Mouse (Mus musculus): ENCODE data around the gene Tbc1d2. TPM values are rescaled to one million over a fixed set of nuclear protein-coding genes. Genes with fewer than 3 reads are reported as not detected.
"Not testable (repeated sequence)": the region's sequence is repeated elsewhere in the genome, so short reads cannot be mapped to it uniquely, and the experiment has no call there.

Tbc1d2 gene
- polyA plus RNA-seq, 1 experiment from 2014 or later = 2.9 TPM

DNA sequence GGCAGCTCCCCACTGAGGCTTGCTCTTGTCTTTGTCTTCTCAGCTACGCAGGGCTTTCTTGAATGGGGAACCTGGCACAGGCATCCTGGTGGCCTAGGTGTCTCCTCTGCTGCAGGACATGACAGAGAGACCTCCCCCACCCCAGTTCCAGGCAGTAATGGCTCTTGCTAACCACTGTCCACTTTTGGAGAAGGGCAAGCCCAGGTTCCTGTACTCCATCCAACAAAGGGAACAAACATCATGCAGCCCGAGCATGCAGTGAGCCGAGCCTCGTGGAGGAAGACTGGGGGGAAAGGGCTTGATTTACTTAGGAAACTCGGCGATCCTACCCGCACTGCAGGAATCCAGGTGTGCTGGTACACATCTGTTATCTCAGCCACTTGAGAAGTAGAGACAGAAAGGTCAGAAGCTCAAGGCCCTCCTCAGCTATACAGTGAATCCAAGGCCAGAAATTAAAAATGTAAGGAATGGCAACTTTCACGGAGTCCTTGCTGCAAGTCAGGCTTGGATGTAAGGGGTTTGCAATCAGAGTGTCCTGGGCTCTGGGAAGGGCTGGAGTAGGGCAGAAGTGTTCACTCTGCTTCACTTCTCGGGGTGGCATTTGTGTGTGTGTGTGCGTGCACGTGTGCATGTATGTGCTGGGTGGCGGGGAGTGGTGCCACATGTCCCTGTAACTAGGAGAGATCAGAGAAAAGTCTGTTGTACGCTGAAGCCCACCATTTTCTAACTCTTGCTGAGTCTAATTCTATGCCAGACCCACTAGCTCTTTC lies 64.8 kb downstream of the Tbc1d2 start:
- Histone ChIP-seq H3K36me3 (no peaks in the 10 kb centered on the region), H3K27me3 (replicated peaks) (no peaks in the 10 kb centered on the region), H3K4me1 (no peaks in the 10 kb centered on the region), H3K4me2 (no peak overlapping the region), H3K9ac (no peak overlapping the region), H3K9me3 (no peaks in the 10 kb centered on the region), H3K4me3 (replicated peaks) (no peak overlapping the region), H3K27ac (no peak overlapping the region)
- no peak for ATAC-seq (ENCODE audit: insufficient read depth, low FRiP score, low read depth)
- 64% methylated on average over 13 of the region's 13 CpGs for WGBS

DNA sequence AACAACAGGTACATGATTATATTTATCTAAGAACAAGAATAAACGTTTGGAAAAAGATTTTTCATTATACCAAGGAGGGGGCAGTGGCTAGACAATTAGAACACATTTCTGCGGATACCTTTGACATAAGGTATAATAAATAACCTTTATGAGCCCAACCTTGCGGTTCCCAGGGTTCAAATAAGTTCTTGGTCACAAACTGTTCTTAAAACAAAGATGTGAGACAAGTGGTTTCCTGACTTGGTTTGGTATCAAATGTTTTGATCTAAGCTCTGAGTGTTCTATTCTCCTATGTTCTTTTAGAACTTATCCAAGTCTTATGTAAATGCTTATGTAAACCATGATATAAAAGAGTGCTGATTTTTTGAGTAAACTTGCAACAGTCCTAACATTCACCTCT lies 65.5 kb downstream of the Tbc1d2 start:
- not testable (repeated sequence) for H3K9ac ChIP-seq; H3K36me3 ChIP-seq; H3K27me3 ChIP-seq (replicated peaks); H3K4me3 ChIP-seq (replicated peaks); H3K4me2 ChIP-seq; H3K27ac ChIP-seq; H3K9me3 ChIP-seq; H3K4me1 ChIP-seq; ATAC-seq (ENCODE audit: insufficient read depth, low FRiP score, low read depth)
- 28% methylated on average over 3 of the region's 3 CpGs for WGBS

DNA sequence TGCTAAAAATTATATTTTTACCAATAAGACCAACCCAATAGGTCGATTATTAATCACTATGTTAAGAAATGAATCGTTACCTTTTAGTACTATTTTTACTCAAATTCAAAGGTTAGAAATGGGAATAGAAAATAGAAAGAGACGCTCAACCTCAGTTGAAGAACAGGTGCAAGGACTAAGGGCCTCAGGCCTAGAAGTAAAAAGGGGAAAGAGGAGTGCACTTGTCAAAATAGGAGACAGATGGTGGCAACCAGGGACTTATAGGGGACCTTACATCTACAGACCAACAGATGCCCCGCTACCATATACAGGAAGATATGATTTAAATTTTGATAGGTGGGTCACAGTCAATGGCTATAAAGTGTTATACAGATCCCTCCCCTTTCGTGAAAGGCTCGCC lies 65.9 kb downstream of the Tbc1d2 start:
- 66% methylated on average over 2 of the region's 6 CpGs for WGBS

DNA sequence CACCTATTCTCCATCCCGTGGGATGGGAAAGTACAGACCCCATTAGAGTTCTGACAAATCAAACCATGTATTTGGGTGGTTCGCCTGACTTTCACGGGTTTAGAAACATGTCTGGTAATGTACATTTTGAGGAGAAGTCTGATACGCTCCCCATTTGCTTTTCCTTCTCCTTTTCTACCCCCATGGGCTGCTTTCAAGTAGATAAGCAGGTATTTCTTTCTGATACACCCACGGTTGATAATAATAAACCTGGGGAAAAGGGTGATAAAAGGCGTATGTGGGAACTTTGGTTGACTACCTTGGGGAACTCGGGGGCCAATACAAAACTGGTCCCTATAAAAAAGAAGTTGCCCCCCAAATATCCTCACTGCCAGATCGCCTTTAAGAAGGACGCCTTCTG lies 68.0 kb downstream of the Tbc1d2 start:
- H3K27me3 ChIP-seq (replicated peaks); H3K9ac ChIP-seq; H3K9me3 ChIP-seq; ATAC-seq (ENCODE audit: insufficient read depth, low FRiP score, low read depth); H3K4me3 ChIP-seq (replicated peaks); H3K4me1 ChIP-seq; H3K27ac ChIP-seq; H3K4me2 ChIP-seq; H3K36me3 ChIP-seq: not testable (repeated sequence)
- 86% methylated on average over 9 of the region's 9 CpGs for WGBS

More for the DNA sequence above, 65.9 kb downstream of the Tbc1d2 start:
- not testable (repeated sequence) for H3K9me3 ChIP-seq; H3K27me3 ChIP-seq (replicated peaks); H3K9ac ChIP-seq; H3K27ac ChIP-seq; H3K4me3 ChIP-seq (replicated peaks); H3K4me2 ChIP-seq; ATAC-seq (ENCODE audit: insufficient read depth, low FRiP score, low read depth); H3K36me3 ChIP-seq; H3K4me1 ChIP-seq

DNA sequence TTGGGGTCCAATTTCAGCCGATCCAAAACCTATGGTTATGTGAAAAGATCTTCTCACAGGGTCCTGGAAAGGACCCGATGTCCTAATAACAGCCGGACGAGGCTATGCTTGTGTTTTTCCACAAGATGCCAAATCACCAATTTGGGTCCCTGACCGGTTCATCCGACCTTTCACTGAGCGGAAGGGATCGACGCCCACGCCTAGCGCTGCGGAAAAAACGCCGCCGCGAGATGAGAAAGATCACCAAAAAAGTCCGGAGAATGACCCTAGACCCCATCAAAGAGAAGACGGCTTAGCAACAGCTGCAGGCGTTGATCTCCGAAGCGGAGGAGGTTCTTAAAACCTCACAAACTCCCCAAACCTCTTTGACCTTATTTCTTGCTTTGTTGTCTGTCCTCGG lies 68.4 kb downstream of the Tbc1d2 start:
- not testable (repeated sequence) for H3K9me3 ChIP-seq; ATAC-seq (ENCODE audit: insufficient read depth, low FRiP score, low read depth); H3K4me2 ChIP-seq; H3K4me3 ChIP-seq (replicated peaks); H3K27ac ChIP-seq; H3K9ac ChIP-seq; H3K4me1 ChIP-seq; H3K27me3 ChIP-seq (replicated peaks); H3K36me3 ChIP-seq
- 93% methylated on average over 22 of the region's 22 CpGs for WGBS

DNA sequence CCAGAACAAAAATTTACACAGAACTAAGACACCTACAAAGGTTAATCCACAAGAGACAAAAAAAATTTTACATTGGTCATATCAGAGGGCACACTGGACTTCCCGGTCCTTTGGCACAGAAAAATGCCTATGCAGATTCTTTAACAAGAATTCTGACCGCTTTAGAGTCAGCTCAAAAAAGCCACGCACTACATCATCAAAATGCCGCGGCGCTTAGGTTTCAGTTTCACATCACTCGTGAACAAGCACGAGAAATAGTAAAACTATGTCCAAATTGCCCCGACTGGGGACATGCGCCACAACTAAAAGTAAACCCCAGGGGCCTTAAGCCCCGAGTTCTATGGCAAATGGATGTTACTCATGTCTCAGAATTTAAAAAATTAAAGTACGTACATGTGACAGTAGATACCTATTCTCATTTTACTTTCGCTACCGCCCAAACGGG lies 69.2 kb downstream of the Tbc1d2 start:
- not testable (repeated sequence) for H3K9ac ChIP-seq; H3K9me3 ChIP-seq; H3K27me3 ChIP-seq (replicated peaks); H3K36me3 ChIP-seq; H3K4me1 ChIP-seq; ATAC-seq (ENCODE audit: insufficient read depth, low FRiP score, low read depth); H3K4me2 ChIP-seq; H3K27ac ChIP-seq; H3K4me3 ChIP-seq (replicated peaks)
- WGBS = 88% methylated on average over 15 of the region's 15 CpGs

DNA sequence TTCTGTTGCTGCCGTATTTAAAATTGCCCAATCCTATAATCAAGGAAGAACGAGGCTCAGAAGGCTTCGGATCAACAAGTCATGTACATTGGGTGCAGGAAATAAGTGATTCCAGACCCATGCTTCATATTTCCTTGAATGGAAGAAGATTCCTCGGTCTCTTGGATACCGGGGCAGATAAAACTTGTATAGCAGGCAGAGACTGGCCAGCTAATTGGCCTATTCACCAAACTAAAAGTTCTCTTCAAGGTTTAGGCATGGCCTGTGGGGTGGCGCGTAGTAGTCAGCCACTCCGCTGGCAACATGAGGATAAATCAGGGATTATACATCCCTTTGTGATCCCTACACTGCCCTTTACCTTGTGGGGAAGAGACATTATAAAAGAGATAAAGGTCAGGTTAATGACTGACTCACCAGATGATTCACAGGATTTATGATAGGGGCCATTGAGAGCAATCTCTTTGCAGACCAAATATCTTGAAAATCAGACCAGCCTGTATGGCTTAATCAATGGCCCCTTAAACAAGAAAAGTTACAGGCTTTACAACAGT lies 71.1 kb downstream of the Tbc1d2 start:
- not testable (repeated sequence) for H3K27me3 ChIP-seq (replicated peaks); H3K36me3 ChIP-seq; H3K4me2 ChIP-seq; H3K4me3 ChIP-seq (replicated peaks); H3K9ac ChIP-seq; H3K27ac ChIP-seq; H3K4me1 ChIP-seq; ATAC-seq (ENCODE audit: insufficient read depth, low FRiP score, low read depth); H3K9me3 ChIP-seq
- WGBS = 90% methylated on average over 8 of the region's 8 CpGs

DNA sequence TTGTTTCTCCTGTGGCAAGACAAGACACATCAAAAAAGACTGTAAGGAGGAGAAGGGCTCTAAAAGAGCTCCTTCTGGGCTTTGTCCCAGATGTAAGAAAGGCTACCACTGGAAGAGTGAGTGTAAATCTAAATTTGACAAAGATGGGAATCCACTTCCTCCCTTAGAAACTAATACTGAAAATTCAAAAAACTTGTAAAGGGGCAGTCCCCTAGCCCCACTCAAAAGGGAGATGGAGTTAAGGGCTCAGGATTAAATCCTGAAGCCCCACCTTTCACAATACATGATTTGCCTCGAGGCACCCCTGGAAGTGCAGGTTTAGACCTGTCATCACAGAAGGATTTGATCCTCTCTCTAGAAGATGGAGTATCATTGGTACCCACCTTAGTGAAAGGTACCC lies 71.8 kb downstream of the Tbc1d2 start:
- 84% methylated on average over 1 of the region's 1 CpGs for WGBS
- Histone ChIP-seq H3K4me1 (no peaks in the 10 kb centered on the region), H3K4me2 (no peak overlapping the region), H3K27me3 (replicated peaks) (no peaks in the 10 kb centered on the region), H3K4me3 (replicated peaks) (no peak overlapping the region), H3K9ac (no peak overlapping the region), H3K36me3 (no peaks in the 10 kb centered on the region), H3K9me3 (no peaks in the 10 kb centered on the region), H3K27ac (no peak overlapping the region)
- ATAC-seq (ENCODE audit: insufficient read depth, low FRiP score, low read depth) = no peak

DNA sequence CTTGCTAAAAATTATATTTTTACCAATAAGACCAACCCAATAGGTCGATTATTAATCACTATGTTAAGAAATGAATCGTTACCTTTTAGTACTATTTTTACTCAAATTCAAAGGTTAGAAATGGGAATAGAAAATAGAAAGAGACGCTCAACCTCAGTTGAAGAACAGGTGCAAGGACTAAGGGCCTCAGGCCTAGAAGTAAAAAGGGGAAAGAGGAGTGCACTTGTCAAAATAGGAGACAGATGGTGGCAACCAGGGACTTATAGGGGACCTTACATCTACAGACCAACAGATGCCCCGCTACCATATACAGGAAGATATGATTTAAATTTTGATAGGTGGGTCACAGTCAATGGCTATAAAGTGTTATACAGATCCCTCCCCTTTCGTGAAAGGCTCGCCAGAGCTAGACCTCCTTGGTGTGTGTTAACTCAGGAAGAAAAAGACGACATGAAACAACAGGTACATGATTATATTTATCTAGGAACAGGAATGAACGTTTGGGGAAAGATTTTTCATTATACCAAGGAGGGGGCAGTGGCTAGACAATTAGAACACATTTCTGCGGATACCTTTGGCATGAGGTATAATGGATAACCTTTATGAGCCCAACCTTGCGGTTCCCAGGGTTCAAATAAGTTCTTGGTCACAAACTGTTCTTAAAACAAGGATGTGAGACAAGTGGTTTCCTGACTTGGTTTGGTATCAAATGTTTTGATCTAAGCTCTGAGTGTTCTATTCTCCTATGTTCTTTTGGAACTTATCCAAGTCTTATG lies 74.3 kb downstream of the Tbc1d2 start:
- not testable (repeated sequence) for H3K4me1 ChIP-seq; H3K27me3 ChIP-seq (replicated peaks); ATAC-seq (ENCODE audit: insufficient read depth, low FRiP score, low read depth); H3K9ac ChIP-seq; H3K4me2 ChIP-seq; H3K27ac ChIP-seq; H3K9me3 ChIP-seq; H3K36me3 ChIP-seq; H3K4me3 ChIP-seq (replicated peaks)
- WGBS = 77% methylated on average over 6 of the region's 10 CpGs

DNA sequence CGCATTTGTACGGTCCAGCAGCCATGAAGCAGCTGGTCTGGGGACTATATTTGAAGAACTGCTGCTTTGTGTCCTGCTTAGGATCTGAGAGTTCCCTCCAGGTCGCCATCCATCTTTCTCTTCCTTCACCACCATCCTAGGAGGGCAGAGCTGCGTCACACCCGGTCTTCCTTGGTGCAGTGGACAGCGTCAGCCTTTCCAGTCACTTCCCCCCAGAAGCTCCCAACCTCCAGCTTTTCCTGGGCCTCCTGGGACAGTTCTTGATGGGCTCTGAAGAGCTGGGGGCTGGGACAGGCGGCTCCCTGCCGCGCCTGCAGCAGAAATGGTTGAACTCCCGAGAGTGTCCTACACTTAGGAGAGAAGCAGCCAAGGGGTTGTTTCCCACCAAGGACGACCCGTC lies 75.2 kb downstream of the Tbc1d2 start:
- Histone ChIP-seq H3K4me3 (replicated peaks) (no peak overlapping the region), H3K27ac (no peak overlapping the region), H3K36me3 (no peaks in the 10 kb centered on the region), H3K9ac (no peak overlapping the region), H3K27me3 (replicated peaks) (no peaks in the 10 kb centered on the region), H3K4me1 (no peaks in the 10 kb centered on the region), H3K4me2 (no peak overlapping the region), H3K9me3 (no peaks in the 10 kb centered on the region)
- ATAC-seq (ENCODE audit: insufficient read depth, low FRiP score, low read depth) = no peak
- WGBS = 65% methylated on average over 11 of the region's 12 CpGs

DNA sequence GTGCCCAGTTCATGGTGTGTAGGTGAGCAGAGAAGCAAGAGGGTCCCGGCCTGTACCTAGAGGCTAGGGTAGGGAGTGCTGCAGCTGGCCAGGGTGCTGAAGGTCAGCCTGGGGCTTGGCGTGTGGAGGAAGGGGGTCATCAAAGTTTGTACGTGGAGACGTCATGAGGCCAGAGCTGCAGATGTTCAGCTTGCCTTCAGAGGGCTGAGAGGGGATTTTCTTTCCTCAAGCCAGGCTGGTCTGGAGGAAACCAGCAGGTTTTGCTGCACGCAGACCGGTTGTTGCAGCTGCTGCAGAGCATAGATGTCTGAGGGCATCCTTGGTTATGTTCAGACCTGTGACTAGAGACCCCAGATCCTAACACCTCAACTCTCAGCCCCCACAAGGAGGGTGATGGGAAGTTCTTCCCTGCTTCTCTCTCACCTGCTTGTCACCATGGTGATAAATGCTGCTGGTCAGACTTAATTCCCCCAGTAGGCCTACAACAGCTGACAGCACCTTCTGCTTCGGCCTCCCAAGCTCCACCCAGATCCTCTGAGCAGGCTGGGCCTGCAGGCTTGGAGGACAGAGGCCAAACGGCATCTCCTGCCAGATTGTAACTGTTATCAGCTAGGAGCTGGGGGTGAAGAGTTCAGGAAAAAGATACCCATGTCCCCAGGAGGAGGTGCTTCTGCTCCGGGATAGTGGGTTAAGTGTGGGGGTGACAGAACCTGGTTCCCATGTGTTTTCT lies 75.8 kb downstream of the Tbc1d2 start:
- H3K27ac ChIP-seq = no peak overlapping the region
- no peaks in the 10 kb centered on the region for H3K36me3 ChIP-seq
- no peak for ATAC-seq (ENCODE audit: insufficient read depth, low FRiP score, low read depth)
- H3K4me3 ChIP-seq (replicated peaks) = no peak overlapping the region
- H3K4me1 ChIP-seq = no peaks in the 10 kb centered on the region
- H3K27me3 ChIP-seq (replicated peaks) = no peaks in the 10 kb centered on the region
- H3K9ac ChIP-seq = no peak overlapping the region
- H3K4me2 ChIP-seq = no peak overlapping the region
- H3K9me3 ChIP-seq = no peaks in the 10 kb centered on the region
- WGBS = 36% methylated on average over 9 of the region's 9 CpGs

DNA sequence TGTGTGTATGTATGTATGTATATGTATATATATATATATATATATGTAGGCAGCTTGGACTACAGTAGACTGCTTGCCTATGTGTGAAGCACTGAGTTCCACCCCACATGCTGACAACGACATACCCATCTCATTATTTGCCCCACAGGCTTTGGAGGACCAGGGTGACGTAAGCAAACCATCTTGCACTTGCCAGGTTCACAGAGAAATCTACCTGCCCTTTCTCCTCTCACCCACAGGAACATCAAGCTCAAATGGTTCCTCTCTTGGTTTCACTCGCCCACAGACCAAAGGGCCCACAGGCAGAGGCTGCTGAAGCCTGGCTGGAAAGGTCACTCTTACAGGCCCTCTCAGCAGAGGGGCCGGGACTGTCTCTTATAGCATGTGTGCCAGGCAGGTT lies 77.4 kb downstream of the Tbc1d2 start:
- 75% methylated on average over 4 of the region's 4 CpGs for WGBS
- Histone ChIP-seq H3K9me3 (no peaks in the 10 kb centered on the region), H3K4me1 (no peaks in the 10 kb centered on the region), H3K4me3 (replicated peaks) (no peak overlapping the region), H3K36me3 (no peaks in the 10 kb centered on the region), H3K4me2 (no peak overlapping the region), H3K27me3 (replicated peaks) (no peaks in the 10 kb centered on the region), H3K9ac (no peak overlapping the region), H3K27ac (no peak overlapping the region)
- no peak for ATAC-seq (ENCODE audit: insufficient read depth, low FRiP score, low read depth)

Measured in stomach, embryonic 15.5 days (tissue).